In the genomic region with DNA sequence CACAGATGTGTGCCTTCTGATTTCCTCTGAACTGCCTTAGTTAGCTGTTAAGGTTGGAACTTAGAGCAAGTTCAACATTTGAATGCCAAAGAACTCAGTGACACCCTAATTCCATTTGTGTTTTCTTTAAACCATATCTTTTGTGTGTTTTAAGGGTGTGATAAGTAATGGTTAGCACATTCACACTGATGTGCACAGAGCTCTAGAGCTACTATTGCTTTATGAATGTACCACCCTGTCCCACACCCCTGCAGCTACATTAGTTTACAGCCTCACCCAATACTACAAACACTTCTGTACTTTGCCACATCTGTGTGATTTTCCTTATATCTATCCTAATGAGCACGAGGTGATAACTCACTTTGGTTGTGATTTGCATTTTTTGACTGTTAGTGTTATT, we compare ENCODE assay signal across 13 mouse cellular contexts.
"Had no signal": no experiment of that assay in that cellular context is flagged by ENCODE, and none has a peak within 500 bp of the region (broad histone marks: within the 10 kb centered on the region; RNA-seq: fewer than 3 reads in every experiment).

No protein-coding gene starts in this region.

- H3K27ac ChIP-seq: neural tube, embryonic 12.5 days; neural tube, embryonic 13.5 days; neural tube, embryonic 15.5 days had no signal

- H3K9ac ChIP-seq: neural tube, embryonic 12.5 days; neural tube, embryonic 13.5 days; neural tube, embryonic 15.5 days had no signal

- H3K4me1 ChIP-seq: neural tube, embryonic 12.5 days; neural tube, embryonic 13.5 days; neural tube, embryonic 15.5 days had no signal

- H3K9me3 ChIP-seq: neural tube, embryonic 12.5 days; neural tube, embryonic 13.5 days; neural tube, embryonic 15.5 days had no signal

- H3K4me3 ChIP-seq: neural tube, embryonic 12.5 days; neural tube, embryonic 13.5 days; neural tube, embryonic 15.5 days had no signal

- H3K27me3 ChIP-seq: neural tube, embryonic 12.5 days; neural tube, embryonic 13.5 days; neural tube, embryonic 15.5 days had no signal

- H3K36me3 ChIP-seq: neural tube, embryonic 12.5 days; neural tube, embryonic 13.5 days; neural tube, embryonic 15.5 days had no signal

- H3K4me2 ChIP-seq: neural tube, embryonic 12.5 days; neural tube, embryonic 13.5 days; neural tube, embryonic 15.5 days had no signal

- DNase-seq: retina, postnatal 1 day; right cerebral cortex, adult 18-20 months; right cerebral cortex, postnatal 14 days; right cerebral cortex, postnatal 25 days; right cerebral cortex, postnatal 4 days; spleen, adult 18-20 months; thymus, adult 18-20 months; thymus, adult 2 months; thymus, postnatal 36 days; thymus, postnatal 4 days had no signal
